Mouse (Mus musculus) left cerebral cortex, adult 8-10 months (tissue): ENCODE results near the gene Tnfrsf1b. TPM values are rescaled to one million over a fixed set of nuclear protein-coding genes. Genes with fewer than 3 reads are reported as not detected.

ENCODE experiments used
- DNase-seq, 2 experiments: peaks; one replicate each; pipeline ENCODE4 v3.0.0; 2022; ENCODE audit warnings: low spot score in 2 of 2
- total RNA-seq, 4 experiments: library from RNA; stranded (reverse); gene quantifications; 2 replicates each; pipeline ENCODE4 v1.2.4; 2022

Gene Tnfrsf1b
- total RNA-seq: 1 to 10 TPM; 2.5 to 4.4 (median 3.9) TPM

GRCm38 (mm10) chr4:145246173-145247011, at the start of gene Tnfrsf1b:
Gene Tnfrsf1b, minus strand, starts transcription at chr4:145246870.
- DNase-seq: no peak

GRCm38 (mm10) chr4:145295589-145296300, 49.1 kb upstream of the Tnfrsf1b start:
- peak; percentile 14 to 50 for DNase-seq

- no peak for DNase-seq
Measured at GRCm38 (mm10) chr4:145294588-145294987, 47.9 kb upstream of the Tnfrsf1b start.

- peak; percentile 17 to 28 for DNase-seq
Measured at GRCm38 (mm10) chr4:145286369-145287120, 39.9 kb upstream of the Tnfrsf1b start.

GRCm38 (mm10) chr4:145284675-145285074, 38.0 kb upstream of the Tnfrsf1b start:
- no peak for DNase-seq

GRCm38 (mm10) chr4:145283441-145283840, 36.8 kb upstream of the Tnfrsf1b start:
- DNase-seq: no peak

GRCm38 (mm10) chr4:145280966-145281365, 34.3 kb upstream of the Tnfrsf1b start:
- no peak for DNase-seq

GRCm38 (mm10) chr4:145278724-145279370, 32.2 kb upstream of the Tnfrsf1b start:
- no peak for DNase-seq

- no peak for DNase-seq
Measured at GRCm38 (mm10) chr4:145278231-145278630, 31.6 kb upstream of the Tnfrsf1b start.

GRCm38 (mm10) chr4:145276368-145277249, 29.9 kb upstream of the Tnfrsf1b start:
- no peak for DNase-seq

- DNase-seq: no peak
Measured at GRCm38 (mm10) chr4:145274887-145275286, 28.2 kb upstream of the Tnfrsf1b start.

- DNase-seq: no peak
Measured at GRCm38 (mm10) chr4:145273923-145274322, 27.3 kb upstream of the Tnfrsf1b start.

GRCm38 (mm10) chr4:145272763-145273162, 26.1 kb upstream of the Tnfrsf1b start:
- no peak for DNase-seq

GRCm38 (mm10) chr4:145271634-145272033, 25.0 kb upstream of the Tnfrsf1b start:
- DNase-seq: no peak

GRCm38 (mm10) chr4:145270136-145270535, 23.5 kb upstream of the Tnfrsf1b start:
- no peak for DNase-seq

GRCm38 (mm10) chr4:145267631-145268110, 21.0 kb upstream of the Tnfrsf1b start:
- DNase-seq: no peak

- no peak for DNase-seq
Measured at GRCm38 (mm10) chr4:145266505-145266904, 19.8 kb upstream of the Tnfrsf1b start.

- DNase-seq: no peak
Measured at GRCm38 (mm10) chr4:145264761-145265160, 18.1 kb upstream of the Tnfrsf1b start.

GRCm38 (mm10) chr4:145263583-145263982, 16.9 kb upstream of the Tnfrsf1b start:
- no peak for DNase-seq

GRCm38 (mm10) chr4:145260802-145261201, 14.1 kb upstream of the Tnfrsf1b start:
- no peak for DNase-seq
